Comparison of ENCODE assay signal across 22 mouse cellular contexts in the genomic region with DNA sequence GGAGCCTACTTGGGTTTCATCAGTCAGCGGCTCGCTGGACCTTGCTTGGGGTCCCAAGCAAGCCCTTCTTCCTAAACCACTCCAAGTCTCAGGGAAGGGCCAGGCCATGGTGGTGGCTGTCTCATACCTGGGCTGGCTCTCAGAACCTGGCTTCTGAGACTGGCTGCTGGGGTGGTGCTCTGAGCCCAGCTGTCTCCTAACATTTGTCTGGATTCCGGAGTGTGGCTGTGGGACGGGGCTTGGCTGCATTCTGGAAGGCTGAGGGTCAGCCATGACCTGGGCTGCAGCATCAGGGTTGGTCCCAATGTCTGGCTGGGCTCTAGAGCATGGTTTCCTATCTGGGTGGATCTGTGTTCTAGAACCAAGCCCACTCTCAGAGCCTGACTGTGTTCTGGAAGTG. TPM values are rescaled to one million over a fixed set of nuclear protein-coding genes. Genes with fewer than 3 reads are reported as not detected.
DNase-seq lines count a peak whose midpoint lies in the region; ATAC-seq lines count a peak whose summit lies in the region.
"Had no signal": no experiment of that assay in that cellular context is flagged by ENCODE, and none has a peak within 500 bp of the region (broad histone marks: within the 10 kb centered on the region; RNA-seq: fewer than 3 reads in every experiment).

No protein-coding gene starts in this region.

- 0 out of 2 replicates have a peak overlapping the region, but pooled peaks have one; percentile 38 for H3K9ac ChIP-seq in heart, embryonic 12.5 days
- no peak overlapping the region for H3K9ac ChIP-seq in kidney, embryonic 16.5 days (replicated peaks; ENCODE audit: low read length)
- no peak overlapping the region for H3K9ac ChIP-seq in embryonic facial prominence, embryonic 14.5 days (ENCODE audit: low read depth, low read length)
- no peak overlapping the region for H3K9ac ChIP-seq in limb, embryonic 13.5 days
- H3K9ac ChIP-seq: forebrain, postnatal 0 days; hindbrain, embryonic 15.5 days had no signal

- H3K9me3 ChIP-seq in heart, embryonic 12.5 days (replicated peaks), result no peaks in the 10 kb centered on the region
- no peaks in the 10 kb centered on the region for H3K9me3 ChIP-seq in kidney, embryonic 16.5 days (ENCODE audit: low read length)
- no peaks in the 10 kb centered on the region for H3K9me3 ChIP-seq in embryonic facial prominence, embryonic 14.5 days (ENCODE audit: control insufficient read depth, low read length)
- no peaks in the 10 kb centered on the region for H3K9me3 ChIP-seq in limb, embryonic 13.5 days
- H3K9me3 ChIP-seq: hindbrain, embryonic 15.5 days; limb, embryonic 12.5 days had no signal

- no peak overlapping the region for H3K4me2 ChIP-seq in heart, embryonic 12.5 days
- H3K4me2 ChIP-seq in kidney, embryonic 16.5 days (replicated peaks; ENCODE audit: low read depth, low read length), result no peak overlapping the region
- H3K4me2 ChIP-seq in embryonic facial prominence, embryonic 14.5 days (ENCODE audit: low read depth, low read length), result no peak overlapping the region
- H3K4me2 ChIP-seq in limb, embryonic 13.5 days (replicated peaks), result peak overlapping the region; percentile 36; the same call in 1 of the 2 replicates
- H3K4me2 ChIP-seq: hindbrain, embryonic 15.5 days had no signal

- intact Hi-C loops in heart, postnatal 25 days (cut with DNase I), result no loop called here

- no peak overlapping the region for H3K27ac ChIP-seq in heart, embryonic 12.5 days (ENCODE audit: poor library complexity, severe bottlenecking)
- peak overlapping the region; percentile 82; the same call in 1 of the 2 replicates for H3K27ac ChIP-seq in kidney, embryonic 16.5 days (ENCODE audit: low read length)
- peak overlapping the region; percentile 86 for H3K27ac ChIP-seq in embryonic facial prominence, embryonic 14.5 days (replicated peaks; ENCODE audit: low read depth, low read length)
- peak overlapping the region; percentile 83 for H3K27ac ChIP-seq in limb, embryonic 13.5 days
- H3K27ac ChIP-seq: hindbrain, embryonic 15.5 days had no signal

- H3K36me3 ChIP-seq in heart, embryonic 12.5 days, result peaks cover 5% of the 10 kb centered on the region; the same call in 1 of the 2 replicates
- no peaks in the 10 kb centered on the region for H3K36me3 ChIP-seq in kidney, embryonic 16.5 days (ENCODE audit: insufficient read depth, low read length)
- H3K36me3 ChIP-seq in embryonic facial prominence, embryonic 14.5 days (ENCODE audit: control insufficient read depth, insufficient read depth, low read length), result no peaks in the 10 kb centered on the region
- no peaks in the 10 kb centered on the region for H3K36me3 ChIP-seq in limb, embryonic 13.5 days
- H3K36me3 ChIP-seq: hindbrain, embryonic 15.5 days; limb, embryonic 12.5 days had no signal

- peaks cover 32% of the 10 kb centered on the region for H3K27me3 ChIP-seq in heart, embryonic 12.5 days (replicated peaks)
- peaks cover 11% of the 10 kb centered on the region; the same call in 1 of the 2 replicates for H3K27me3 ChIP-seq in kidney, embryonic 16.5 days (ENCODE audit: insufficient read depth, low read length)
- peaks cover 28% of the 10 kb centered on the region for H3K27me3 ChIP-seq in embryonic facial prominence, embryonic 14.5 days (replicated peaks; ENCODE audit: control insufficient read depth, insufficient read depth, low read length)
- H3K27me3 ChIP-seq in limb, embryonic 13.5 days, result peaks cover 68% of the 10 kb centered on the region

- no peak for DNase-seq in heart, postnatal 25 days (ENCODE audit: low spot score)
- DNase-seq in kidney, postnatal 14 days, result no peak
- DNase-seq in embryonic facial prominence, embryonic 14.5 days (ENCODE audit: low spot score), result no peak
- DNase-seq in adrenal gland, adult 2 months, result no peak
- DNase-seq in testis, postnatal 14 days (ENCODE audit: low spot score), result no peak
- DNase-seq: adrenal gland, adult 8-10 months; cerebellum, postnatal 14 days; embryo, embryonic 11 days; forebrain, postnatal 0 days; kidney, adult 9 months; layer of hippocampus, adult 9-11 months; lung, adult 18-20 months; right cerebral cortex, postnatal 25 days; thymus, adult 2 months had no signal

- ATAC-seq in heart, embryonic 12.5 days (ENCODE audit: insufficient number of reproducible peaks, low FRiP score), result no peak
- no peak for ATAC-seq in kidney, embryonic 16.5 days (ENCODE audit: low FRiP score, low TSS enrichment)
- ATAC-seq in embryonic facial prominence, embryonic 14.5 days (ENCODE audit: low read depth), result no peak
- ATAC-seq in limb, embryonic 13.5 days (ENCODE audit: low FRiP score, low read depth), result no peak
- ATAC-seq: forebrain, postnatal 0 days had no signal

- no peak overlapping the region for H3K4me3 ChIP-seq in heart, embryonic 12.5 days
- no peak overlapping the region for H3K4me3 ChIP-seq in kidney, embryonic 16.5 days (ENCODE audit: low read length)
- H3K4me3 ChIP-seq in embryonic facial prominence, embryonic 14.5 days (ENCODE audit: low read depth, low read length), result no peak overlapping the region
- no peak overlapping the region for H3K4me3 ChIP-seq in limb, embryonic 13.5 days
- H3K4me3 ChIP-seq: gastrocnemius, adult 2 months; hindbrain, embryonic 15.5 days; limb, embryonic 12.5 days had no signal

- WGBS in heart, embryonic 12.5 days, result 92% methylated on average over 4 of the region's 4 CpGs
- WGBS in kidney, embryonic 16.5 days, result 80% methylated on average over 4 of the region's 4 CpGs
- WGBS in embryonic facial prominence, embryonic 14.5 days, result 85% methylated on average over 4 of the region's 4 CpGs
- 88% methylated on average over 4 of the region's 4 CpGs for WGBS in limb, embryonic 13.5 days

- peaks cover 28% of the 10 kb centered on the region for H3K4me1 ChIP-seq in heart, embryonic 12.5 days (replicated peaks)
- H3K4me1 ChIP-seq in kidney, embryonic 16.5 days (ENCODE audit: insufficient read depth, low read length), result peaks cover 27% of the 10 kb centered on the region
- H3K4me1 ChIP-seq in embryonic facial prominence, embryonic 14.5 days (ENCODE audit: control insufficient read depth, insufficient read depth, low read length), result peaks cover 13% of the 10 kb centered on the region
- peaks cover 26% of the 10 kb centered on the region for H3K4me1 ChIP-seq in limb, embryonic 13.5 days
- H3K4me1 ChIP-seq: hindbrain, embryonic 15.5 days had no signal

RNA-seq across cellular contexts. Expression of gene Gipc3, which starts 6.5 kb away (rescaled TPM):
- not detected in 2 replicates for polyA plus RNA-seq in heart, embryonic 12.5 days (2016; fragmentation: Nextera tagmentation; extraction: Ambion mirVana)
- total RNA-seq in heart, postnatal 25 days (2021), result 1 to 10 TPM; 4.8 to 5.4 TPM
- polyA plus RNA-seq in kidney, embryonic 16.5 days (2015; fragmentation: Nextera tagmentation; extraction: Ambion mirVana), result 0.09 TPM in 2 replicates
- 0.04 and 0.14 TPM in 2 replicates for polyA plus RNA-seq in embryonic facial prominence, embryonic 14.5 days (2014; fragmentation: Nextera tagmentation; extraction: Ambion mirVana)
- polyA plus RNA-seq in limb, embryonic 13.5 days (2015; fragmentation: Nextera tagmentation; extraction: Ambion mirVana), result 0.06 TPM in 1 of 2 replicates, not detected in the other
- 10 to 100 TPM in 1 of 2 experiments, 1 to 10 TPM in 1; 2.9 to 10.3 TPM for total RNA-seq in adrenal gland, adult 2 months (2021)
- 2.8 and 3.2 TPM in 2 replicates for polyA plus RNA-seq in adrenal gland, adult 2 months (2012; rRNA removed)
- total RNA-seq: forebrain, postnatal 0 days; granulocyte monocyte progenitor cell, adult 5-6 weeks; monocyte, adult 5-6 weeks had no signal
- polyA plus RNA-seq: forebrain, postnatal 0 days; hindbrain, embryonic 15.5 days had no signal

RNA-seq across cellular contexts. Expression of gene Tbxa2r, which starts 8.0 kb away (rescaled TPM):
- polyA plus RNA-seq in heart, embryonic 12.5 days (2016; fragmentation: Nextera tagmentation; extraction: Ambion mirVana), result 13.4 TPM in 2 replicates
- total RNA-seq in heart, postnatal 25 days (2021), result 1 to 10 TPM; 4.8 to 5.7 TPM
- 19.7 and 20.2 TPM in 2 replicates for polyA plus RNA-seq in kidney, embryonic 16.5 days (2015; fragmentation: Nextera tagmentation; extraction: Ambion mirVana)
- polyA plus RNA-seq in embryonic facial prominence, embryonic 14.5 days (2014; fragmentation: Nextera tagmentation; extraction: Ambion mirVana), result 6.7 and 8.7 TPM in 2 replicates
- polyA plus RNA-seq in limb, embryonic 13.5 days (2015; fragmentation: Nextera tagmentation; extraction: Ambion mirVana), result 5.2 and 7.8 TPM in 2 replicates
- total RNA-seq in adrenal gland, adult 2 months (2021), result 10 to 100 TPM; 33.2 to 45.4 TPM
- 137 and 154 TPM in 2 replicates for polyA plus RNA-seq in adrenal gland, adult 2 months (2012; rRNA removed)
- total RNA-seq: granulocyte monocyte progenitor cell, adult 5-6 weeks; monocyte, adult 5-6 weeks had no signal

RNA-seq across cellular contexts. Expression of gene Hmg20b, which starts 13.7 kb away (rescaled TPM):
- 107 and 109 TPM in 2 replicates for polyA plus RNA-seq in heart, embryonic 12.5 days (2016; fragmentation: Nextera tagmentation; extraction: Ambion mirVana)
- total RNA-seq in heart, postnatal 25 days (2021), result 10 to 100 TPM; 68.7 to 70.2 TPM
- polyA plus RNA-seq in kidney, embryonic 16.5 days (2015; fragmentation: Nextera tagmentation; extraction: Ambion mirVana), result 90.6 and 94.5 TPM in 2 replicates
- 66.8 and 78.7 TPM in 2 replicates for polyA plus RNA-seq in embryonic facial prominence, embryonic 14.5 days (2014; fragmentation: Nextera tagmentation; extraction: Ambion mirVana)
- polyA plus RNA-seq in limb, embryonic 13.5 days (2015; fragmentation: Nextera tagmentation; extraction: Ambion mirVana), result 106 and 109 TPM in 2 replicates
- 10 to 100 TPM; 81.6 to 89.9 TPM for total RNA-seq in adrenal gland, adult 2 months (2021)
- polyA plus RNA-seq in adrenal gland, adult 2 months (2012; rRNA removed), result 272 and 280 TPM in 2 replicates

RNA-seq across cellular contexts. Expression of gene Cactin, which starts 15.7 kb away (rescaled TPM):
- polyA plus RNA-seq in heart, embryonic 12.5 days (2016; fragmentation: Nextera tagmentation; extraction: Ambion mirVana), result 37.3 and 40.3 TPM in 2 replicates
- 10 to 100 TPM; 13.5 to 16.6 TPM for total RNA-seq in heart, postnatal 25 days (2021)
- polyA plus RNA-seq in kidney, embryonic 16.5 days (2015; fragmentation: Nextera tagmentation; extraction: Ambion mirVana), result 42.3 and 43.2 TPM in 2 replicates
- polyA plus RNA-seq in embryonic facial prominence, embryonic 14.5 days (2014; fragmentation: Nextera tagmentation; extraction: Ambion mirVana), result 27.0 and 27.5 TPM in 2 replicates
- 41.8 and 42.3 TPM in 2 replicates for polyA plus RNA-seq in limb, embryonic 13.5 days (2015; fragmentation: Nextera tagmentation; extraction: Ambion mirVana)
- 10 to 100 TPM; 32.6 to 40.3 TPM for total RNA-seq in adrenal gland, adult 2 months (2021)
- 35.5 and 37.4 TPM in 2 replicates for polyA plus RNA-seq in adrenal gland, adult 2 months (2012; rRNA removed)

RNA-seq across cellular contexts. Expression of gene Mfsd12, which starts 20.7 kb away (rescaled TPM):
- 13.0 and 13.4 TPM in 2 replicates for polyA plus RNA-seq in heart, embryonic 12.5 days (2016; fragmentation: Nextera tagmentation; extraction: Ambion mirVana)
- total RNA-seq in heart, postnatal 25 days (2021), result 10 to 100 TPM; 12.5 to 13.7 TPM
- 9.8 and 12.5 TPM in 2 replicates for polyA plus RNA-seq in kidney, embryonic 16.5 days (2015; fragmentation: Nextera tagmentation; extraction: Ambion mirVana)
- polyA plus RNA-seq in embryonic facial prominence, embryonic 14.5 days (2014; fragmentation: Nextera tagmentation; extraction: Ambion mirVana), result 6.8 and 9.8 TPM in 2 replicates
- polyA plus RNA-seq in limb, embryonic 13.5 days (2015; fragmentation: Nextera tagmentation; extraction: Ambion mirVana), result 12.2 and 13.6 TPM in 2 replicates
- total RNA-seq in adrenal gland, adult 2 months (2021), result 10 to 100 TPM; 15.3 to 16.5 TPM
- polyA plus RNA-seq in adrenal gland, adult 2 months (2012; rRNA removed), result 69.3 and 77.4 TPM in 2 replicates
